ENCODE assay signal across 7 mouse cellular contexts in the genomic region with DNA sequence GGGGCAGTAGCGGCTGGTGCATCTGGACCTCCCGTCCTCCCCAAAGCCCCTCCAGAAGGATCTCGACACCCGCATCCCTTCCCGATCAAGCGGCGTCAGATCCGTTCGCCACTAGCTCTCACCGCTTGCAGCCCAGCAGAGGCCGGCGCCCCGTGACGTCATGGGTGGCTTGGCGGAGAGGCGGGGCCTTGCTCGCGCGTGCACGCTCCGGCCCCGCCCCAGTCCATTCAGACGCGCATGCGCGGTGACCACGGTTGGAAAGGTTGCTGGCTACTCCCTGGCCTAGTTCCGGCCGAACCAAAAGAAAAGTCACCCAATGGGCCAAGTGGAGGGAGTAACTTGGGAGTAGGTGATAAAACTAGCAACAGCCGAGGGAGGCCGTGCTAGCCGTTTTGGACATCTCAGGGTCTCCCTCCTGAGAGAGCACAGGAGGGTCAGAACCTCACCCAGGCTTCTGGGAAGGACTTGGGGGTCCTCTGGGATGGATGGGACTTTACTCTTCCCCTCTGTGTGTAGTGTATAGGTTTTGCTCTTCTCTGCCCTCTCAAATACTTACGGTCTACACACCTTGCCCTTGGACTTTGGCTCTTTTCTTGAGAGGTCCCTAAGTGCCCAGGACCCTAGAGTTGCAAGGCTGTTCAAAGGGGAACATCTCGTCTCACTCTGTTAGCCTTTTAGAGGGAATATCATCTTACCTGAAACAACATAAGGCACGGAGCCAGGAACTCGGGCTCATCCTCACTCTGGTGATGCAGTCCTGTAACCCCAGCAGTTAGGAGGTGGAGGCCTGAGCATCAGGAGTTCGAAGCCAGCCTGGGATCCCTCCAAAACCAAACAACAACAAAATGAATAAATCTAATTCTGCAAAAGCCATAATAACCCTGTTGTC. TPM values are rescaled to one million over a fixed set of nuclear protein-coding genes. Genes with fewer than 3 reads are reported as not detected.
A peak's percentile ranks its signal among the peaks of the same experiment; 100 is the strongest.
DNase-seq lines count a peak whose midpoint lies in the region; ATAC-seq and TF ChIP-seq lines count a peak whose summit lies in the region.

No protein-coding gene starts in this region.

- 13% methylated on average over 37 of the region's 37 CpGs for WGBS in embryonic facial prominence, embryonic 12.5 days
- 13% methylated on average over 37 of the region's 37 CpGs for WGBS in heart, adult 2 months
- 11% methylated on average over 37 of the region's 37 CpGs for whole genome bisulfite sequencing in limb, embryonic 13.5 days
- 12% methylated on average over 36 of the region's 37 CpGs for WGBS in midbrain, embryonic 16.5 days

- H3K4me1 ChIP-seq in embryonic facial prominence, embryonic 12.5 days: peaks cover 6% of the 10 kb centered on the region
- peaks cover 8% of the 10 kb centered on the region for H3K4me1 ChIP-seq in heart, adult 2 months (ENCODE audit: control insufficient read depth, insufficient read depth, low read length)
- H3K4me1 ChIP-seq in limb, embryonic 13.5 days: peaks cover 9% of the 10 kb centered on the region
- H3K4me1 ChIP-seq in midbrain, embryonic 16.5 days (ENCODE audit: control insufficient read depth, insufficient read depth, low read length): peaks cover 16% of the 10 kb centered on the region

- ATAC-seq in embryonic facial prominence, embryonic 12.5 days (ENCODE audit: insufficient number of reproducible peaks, insufficient read depth, low FRiP score, low TSS enrichment): peak; percentile 92
- peak; percentile 96 for ATAC-seq in limb, embryonic 13.5 days (ENCODE audit: low FRiP score, low read depth)
- ATAC-seq in midbrain, embryonic 16.5 days: peak; percentile 95

- no peaks in the 10 kb centered on the region for H3K36me3 ChIP-seq in embryonic facial prominence, embryonic 12.5 days
- no peaks in the 10 kb centered on the region; the same call in none of the 2 replicates for H3K36me3 ChIP-seq in heart, adult 2 months (ENCODE audit: control insufficient read depth, insufficient read depth, low read length)
- H3K36me3 ChIP-seq in limb, embryonic 13.5 days: no peaks in the 10 kb centered on the region
- H3K36me3 ChIP-seq in midbrain, embryonic 16.5 days (ENCODE audit: control insufficient read depth, insufficient read depth, low read length): no peaks in the 10 kb centered on the region

- intact Hi-C loops in heart, adult 2 months (cut with DNase I): loop anchor here (1.0 to 5.0 kb wide), 4 partner anchors 13 to 129 kb away; a partner anchor contains a TSS

- peak overlapping the region; percentile 69 for H3K9ac ChIP-seq in embryonic facial prominence, embryonic 12.5 days
- peak overlapping the region; percentile 91 for H3K9ac ChIP-seq in heart, adult 2 months (ENCODE audit: low read depth, low read length)
- peak overlapping the region; percentile 78 for H3K9ac ChIP-seq in limb, embryonic 13.5 days
- H3K9ac ChIP-seq in midbrain, embryonic 16.5 days (ENCODE audit: low read depth, low read length): peak overlapping the region; percentile 89

- no peak for TF ChIP-seq CTCF in heart, adult 2 months (IDR thresholded peaks at IDR 0.05)

- H3K4me2 ChIP-seq in embryonic facial prominence, embryonic 12.5 days (replicated peaks): peak overlapping the region; percentile 77
- H3K4me2 ChIP-seq in limb, embryonic 13.5 days (replicated peaks): peak overlapping the region; percentile 78
- H3K4me2 ChIP-seq in midbrain, embryonic 16.5 days (ENCODE audit: low read length): peak overlapping the region; percentile 79

- H3K27me3 ChIP-seq in embryonic facial prominence, embryonic 12.5 days: no peaks in the 10 kb centered on the region
- no peaks in the 10 kb centered on the region for H3K27me3 ChIP-seq in heart, adult 2 months (ENCODE audit: control insufficient read depth, insufficient read depth, low read length)
- H3K27me3 ChIP-seq in limb, embryonic 13.5 days: no peaks in the 10 kb centered on the region
- H3K27me3 ChIP-seq in midbrain, embryonic 16.5 days (ENCODE audit: control insufficient read depth, insufficient read depth, low read depth, low read length): no peaks in the 10 kb centered on the region

- DNase-seq in adrenal gland, postnatal 25 days: peak; percentile 100
- peak; percentile 97 to 98 for DNase-seq in heart, adult 2 months
- DNase-seq in kidney, adult 8-10 months: peak; percentile 93 to 96
- peak; percentile 98 to 99 for DNase-seq in spleen, postnatal 10 days (ENCODE audit: low spot score in 2 of 2)

- peak overlapping the region; percentile 61; the same call in 1 of the 2 replicates for H3K27ac ChIP-seq in embryonic facial prominence, embryonic 12.5 days
- H3K27ac ChIP-seq in heart, adult 2 months: peak overlapping the region; percentile 97
- peak overlapping the region; percentile 55; the same call in 1 of the 2 replicates for H3K27ac ChIP-seq in limb, embryonic 13.5 days
- peak overlapping the region; percentile 92 for H3K27ac ChIP-seq in midbrain, embryonic 16.5 days (ENCODE audit: low read length)

- TF ChIP-seq POLR2A in heart, adult 2 months (IDR thresholded peaks at IDR 0.05; ENCODE audit: insufficient read depth, low read depth, low read length): peak; percentile 95

- peak overlapping the region; percentile 59 for H3K4me3 ChIP-seq in embryonic facial prominence, embryonic 12.5 days
- peak overlapping the region; percentile 75 for H3K4me3 ChIP-seq in heart, adult 2 months
- H3K4me3 ChIP-seq in limb, embryonic 13.5 days: peak overlapping the region; percentile 61
- peak overlapping the region; percentile 65 for H3K4me3 ChIP-seq in midbrain, embryonic 16.5 days (ENCODE audit: low read depth, low read length)

- H3K9me3 ChIP-seq in embryonic facial prominence, embryonic 12.5 days: no peaks in the 10 kb centered on the region
- no peaks in the 10 kb centered on the region for H3K9me3 ChIP-seq in limb, embryonic 13.5 days
- H3K9me3 ChIP-seq in midbrain, embryonic 16.5 days (replicated peaks; ENCODE audit: control insufficient read depth, low read length, poor library complexity, severe bottlenecking): no peaks in the 10 kb centered on the region

- 0 out of 2 replicates have a peak, but pooled peaks have one; percentile 3 for TF ChIP-seq EP300 in heart, adult 2 months (IDR thresholded peaks at IDR 0.05; ENCODE audit: insufficient read depth, low read depth, low read length)

- H3K79me2 ChIP-seq in heart, adult 2 months (replicated peaks; ENCODE audit: control insufficient read depth, insufficient read depth, low read length): no peaks in the 10 kb centered on the region

RNA-seq across cellular contexts. Expression of a gene that starts 13.8 kb away (rescaled TPM):
- 82.8 and 89.5 TPM in 2 replicates for total RNA-seq in adrenal gland, postnatal 25 days (2021)
- 57.7 and 61.3 TPM in 2 replicates for polyA plus RNA-seq in embryonic facial prominence, embryonic 12.5 days (2016; fragmentation: Nextera tagmentation; extraction: Ambion mirVana)
- total RNA-seq in heart, adult 2 months (2021): 10 to 100 TPM; 37.4 to 39.8 TPM
- polyA plus RNA-seq in heart, adult 2 months (2012; rRNA removed): 43.1 and 44.7 TPM in 2 replicates
- 54.4 and 57.2 TPM in 2 replicates for polyA plus RNA-seq in limb, embryonic 13.5 days (2015; fragmentation: Nextera tagmentation; extraction: Ambion mirVana)
- polyA plus RNA-seq in midbrain, embryonic 16.5 days (2015; fragmentation: Nextera tagmentation; extraction: Ambion mirVana): 64.8 and 66.7 TPM in 2 replicates

RNA-seq across cellular contexts. Expression of a gene that starts 24.4 kb away (rescaled TPM):
- 21.7 and 34.5 TPM in 2 replicates for total RNA-seq in adrenal gland, postnatal 25 days (2021)
- 18.6 and 22.2 TPM in 2 replicates for polyA plus RNA-seq in embryonic facial prominence, embryonic 12.5 days (2016; fragmentation: Nextera tagmentation; extraction: Ambion mirVana)
- total RNA-seq in heart, adult 2 months (2021): 10 to 100 TPM in 1 of 2 experiments, 1 to 10 TPM in 1; 8.6 to 12.0 TPM
- polyA plus RNA-seq in heart, adult 2 months (2012; rRNA removed): 27.1 and 33.6 TPM in 2 replicates
- 24.5 and 27.0 TPM in 2 replicates for polyA plus RNA-seq in limb, embryonic 13.5 days (2015; fragmentation: Nextera tagmentation; extraction: Ambion mirVana)
- 33.2 and 34.0 TPM in 2 replicates for polyA plus RNA-seq in midbrain, embryonic 16.5 days (2015; fragmentation: Nextera tagmentation; extraction: Ambion mirVana)

RNA-seq across cellular contexts. Expression of a gene that starts 30.3 kb away (rescaled TPM):
- 31.1 and 42.7 TPM in 2 replicates for total RNA-seq in adrenal gland, postnatal 25 days (2021)
- 20.6 and 25.0 TPM in 2 replicates for polyA plus RNA-seq in embryonic facial prominence, embryonic 12.5 days (2016; fragmentation: Nextera tagmentation; extraction: Ambion mirVana)
- total RNA-seq in heart, adult 2 months (2021): 1 to 10 TPM; 6.7 TPM
- 12.7 and 13.7 TPM in 2 replicates for polyA plus RNA-seq in heart, adult 2 months (2012; rRNA removed)
- 16.9 and 17.2 TPM in 2 replicates for polyA plus RNA-seq in limb, embryonic 13.5 days (2015; fragmentation: Nextera tagmentation; extraction: Ambion mirVana)
- polyA plus RNA-seq in midbrain, embryonic 16.5 days (2015; fragmentation: Nextera tagmentation; extraction: Ambion mirVana): 135 and 140 TPM in 2 replicates

RNA-seq across cellular contexts. Expression of a gene that starts 36.2 kb away (rescaled TPM):
- total RNA-seq in adrenal gland, postnatal 25 days (2021): 44.4 and 50.5 TPM in 2 replicates
- polyA plus RNA-seq in embryonic facial prominence, embryonic 12.5 days (2016; fragmentation: Nextera tagmentation; extraction: Ambion mirVana): 96.7 and 99.6 TPM in 2 replicates
- total RNA-seq in heart, adult 2 months (2021): 10 to 100 TPM; 16.8 to 18.3 TPM
- polyA plus RNA-seq in heart, adult 2 months (2012; rRNA removed): 25.9 and 29.6 TPM in 2 replicates
- polyA plus RNA-seq in limb, embryonic 13.5 days (2015; fragmentation: Nextera tagmentation; extraction: Ambion mirVana): 96.8 and 108 TPM in 2 replicates
- 94.6 and 98.3 TPM in 2 replicates for polyA plus RNA-seq in midbrain, embryonic 16.5 days (2015; fragmentation: Nextera tagmentation; extraction: Ambion mirVana)

RNA-seq across cellular contexts. Expression of a gene that starts 36.6 kb away (rescaled TPM):
- 23.2 and 39.1 TPM in 2 replicates for total RNA-seq in adrenal gland, postnatal 25 days (2021)
- 43.7 and 45.6 TPM in 2 replicates for polyA plus RNA-seq in embryonic facial prominence, embryonic 12.5 days (2016; fragmentation: Nextera tagmentation; extraction: Ambion mirVana)
- total RNA-seq in heart, adult 2 months (2021): 1 to 10 TPM; 5.7 to 6.3 TPM
- 3.6 and 4.4 TPM in 2 replicates for polyA plus RNA-seq in heart, adult 2 months (2012; rRNA removed)
- polyA plus RNA-seq in limb, embryonic 13.5 days (2015; fragmentation: Nextera tagmentation; extraction: Ambion mirVana): 39.8 and 48.3 TPM in 2 replicates
- polyA plus RNA-seq in midbrain, embryonic 16.5 days (2015; fragmentation: Nextera tagmentation; extraction: Ambion mirVana): 19.8 and 20.0 TPM in 2 replicates

Comparison
In these comparisons a context has a peak if more than half of its experiments do, and no peak if none do; other contexts are left out.
1. Peak in every context shown above with its lines: DNase-seq, ATAC-seq, H3K4me3 ChIP-seq and H3K27ac ChIP-seq.